Mouse (Mus musculus): Measurements from ENCODE around the gene Kcnc4. TPM values are rescaled to one million over a fixed set of nuclear protein-coding genes. Genes with fewer than 3 reads are reported as not detected.

Kcnc4 gene
- total RNA-seq (2021), result 10 to 100 TPM in 1 of 2 experiments, 1 to 10 TPM in 1; 7.7 to 10.5 TPM
- long read RNA-seq, experiment 1, partial matches to known transcripts, result 0 of 3 reads
- long read RNA-seq, experiment 1, other reads (novel, unspliced or antisense), result 2 of 3 reads
- long read RNA-seq, experiment 2, partial matches to known transcripts, result 0 of 6 reads
- long read RNA-seq, experiment 2, other reads (novel, unspliced or antisense), result 3 of 6 reads

DNA sequence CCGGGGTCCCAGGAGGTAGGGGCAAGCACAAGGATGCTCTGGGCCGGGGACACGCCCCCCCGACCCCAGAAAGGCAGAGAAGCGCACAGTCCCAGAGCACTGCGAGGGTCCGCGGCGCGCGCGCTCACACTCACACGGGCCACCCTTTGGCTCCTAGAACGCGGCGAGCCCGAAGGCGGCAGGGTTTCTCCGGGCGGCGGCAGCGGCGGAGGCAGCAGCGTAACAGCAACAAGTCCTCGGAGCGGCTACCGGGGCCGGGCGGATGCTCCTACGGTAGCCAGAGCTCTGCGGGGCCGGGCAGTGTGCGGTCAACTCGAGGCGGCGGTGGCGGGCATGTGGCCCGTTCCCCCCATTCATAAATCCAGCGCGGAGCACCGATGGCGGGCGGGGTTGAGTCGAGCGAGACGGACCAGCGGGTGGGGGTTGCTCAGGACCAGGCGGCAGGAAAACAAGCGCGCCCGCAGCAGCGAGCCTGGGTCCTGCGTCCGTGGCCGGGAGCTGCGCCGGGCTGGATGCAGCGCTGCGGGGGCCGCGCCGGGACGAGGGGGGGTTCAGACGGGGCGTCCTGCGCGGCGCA, at the start of gene Kcnc4:
Kcnc4 (minus strand) TSS at position 357 of the 577 bp plus-strand sequence.
- DNase-seq, result peak; percentile 41

DNA sequence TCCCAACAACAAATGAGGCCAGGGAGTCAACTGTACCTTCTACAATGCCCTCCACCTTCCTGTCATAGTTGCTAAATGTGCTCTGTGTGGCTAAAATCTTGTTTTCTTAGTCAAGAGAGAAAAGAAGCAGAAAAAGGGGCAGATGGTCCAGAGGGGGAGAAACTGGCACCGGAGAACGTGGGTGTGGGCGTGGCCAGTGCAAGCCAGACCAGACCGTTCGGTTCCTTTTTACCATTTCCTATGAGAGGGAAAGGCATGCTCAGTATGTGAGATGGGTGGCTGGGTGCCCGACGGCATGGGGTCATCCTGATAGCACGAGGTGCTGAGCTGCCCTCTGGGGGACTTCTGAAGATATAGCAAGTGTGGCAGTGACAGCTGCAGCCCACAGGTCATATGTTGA, 49.3 kb upstream of the Kcnc4 start:
- no peak for DNase-seq

DNA sequence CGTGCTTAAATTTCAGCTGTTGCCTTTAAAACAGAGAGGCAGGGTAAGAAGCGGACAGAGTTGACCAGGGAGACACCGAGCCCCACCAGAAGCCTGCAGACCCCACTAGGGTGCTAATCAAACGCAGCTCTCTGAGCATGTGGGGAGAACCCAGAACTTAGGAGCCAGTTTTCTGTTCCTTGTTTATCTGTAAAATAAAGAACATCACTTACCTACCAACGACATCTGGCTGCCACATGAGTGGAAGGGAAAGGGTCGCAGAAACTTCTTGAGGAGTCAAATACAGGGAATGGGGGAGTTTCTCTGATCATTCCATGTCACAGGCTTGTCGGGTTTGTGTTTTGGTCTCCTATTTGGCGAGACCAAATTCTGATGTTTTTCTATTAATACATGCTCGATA, 48.6 kb upstream of the Kcnc4 start:
- DNase-seq, result no peak

DNA sequence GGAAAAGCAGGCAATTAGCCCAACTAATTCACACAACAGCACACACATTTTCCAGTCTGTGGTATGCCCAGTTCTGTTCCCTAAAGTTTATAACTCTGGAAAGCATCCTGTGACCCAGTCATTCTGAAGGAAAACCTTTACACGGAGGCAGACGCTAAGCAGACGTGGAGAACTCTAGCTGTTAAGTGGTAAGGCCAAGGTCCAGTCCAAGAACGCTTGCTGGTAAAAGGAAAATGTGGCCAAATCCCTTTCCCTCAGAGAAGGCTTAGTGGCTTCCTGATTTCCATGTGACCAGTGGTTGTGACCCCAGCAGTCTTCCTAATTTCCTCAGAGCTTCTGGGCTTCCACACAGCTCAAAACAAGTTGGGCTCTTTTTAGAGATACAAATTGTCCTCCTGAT, 47.2 kb upstream of the Kcnc4 start:
- no peak for DNase-seq

DNA sequence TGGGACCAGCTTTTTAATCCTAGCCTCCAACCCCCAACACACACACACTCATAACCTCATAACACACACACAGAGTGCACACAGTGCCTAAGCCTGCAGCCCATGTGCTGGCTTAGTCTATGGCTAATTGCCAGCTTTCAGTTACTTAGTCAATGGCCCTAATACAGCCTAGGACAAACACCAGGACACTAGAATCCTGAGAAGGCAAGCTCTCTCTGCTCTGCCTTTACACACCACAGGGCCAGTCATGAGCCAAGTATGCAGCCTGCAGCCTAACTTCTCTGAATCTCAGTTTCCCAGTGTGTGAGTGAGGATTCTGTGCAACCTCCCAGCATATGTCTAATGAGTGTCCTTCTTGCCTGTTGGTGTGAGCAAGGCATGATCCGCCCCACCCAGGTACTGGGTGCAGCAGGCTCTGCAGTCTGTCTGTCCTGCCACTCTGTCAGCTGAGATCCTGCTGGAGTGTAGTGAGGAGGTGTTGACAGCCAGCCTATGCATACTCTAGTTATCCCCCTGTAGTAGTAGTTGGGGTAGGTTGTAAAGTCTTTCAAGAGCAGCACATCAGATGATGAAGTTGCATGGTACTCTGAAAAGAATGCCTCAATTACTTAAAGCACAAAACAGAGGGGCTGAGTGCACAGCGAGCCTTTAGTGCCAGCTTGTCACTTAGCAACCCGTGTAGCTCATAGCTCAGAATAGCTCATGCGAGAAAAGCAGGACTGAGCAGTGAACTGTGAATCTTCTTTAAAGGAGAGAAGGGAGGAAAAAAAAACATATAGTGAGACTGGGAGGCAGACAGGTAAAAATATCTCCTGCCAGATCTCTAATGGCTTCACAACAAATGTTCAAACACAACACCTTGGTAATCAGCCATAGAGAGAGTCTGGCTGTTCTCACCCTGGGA, 46.4 kb upstream of the Kcnc4 start:
- DNase-seq, result no peak

DNA sequence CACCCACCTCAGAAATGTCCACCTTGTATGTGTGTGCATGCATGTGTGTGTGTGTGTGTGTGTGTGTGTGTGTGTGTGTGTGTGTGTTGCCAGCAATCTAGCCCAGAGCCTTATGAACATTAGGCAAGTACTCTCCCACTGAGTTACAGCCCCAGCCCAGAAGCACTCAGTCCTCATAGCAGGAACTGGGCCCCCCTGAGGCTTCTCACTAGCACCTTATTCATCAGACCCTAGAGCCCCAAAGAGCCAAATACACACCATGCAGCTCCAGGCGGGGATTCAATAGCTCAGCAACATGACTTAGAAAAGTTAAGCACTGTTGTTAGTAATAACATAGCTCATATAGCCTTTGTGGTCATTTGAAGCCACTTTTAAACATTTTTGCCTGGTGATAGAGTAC, 45.2 kb upstream of the Kcnc4 start:
- DNase-seq, result no peak

DNA sequence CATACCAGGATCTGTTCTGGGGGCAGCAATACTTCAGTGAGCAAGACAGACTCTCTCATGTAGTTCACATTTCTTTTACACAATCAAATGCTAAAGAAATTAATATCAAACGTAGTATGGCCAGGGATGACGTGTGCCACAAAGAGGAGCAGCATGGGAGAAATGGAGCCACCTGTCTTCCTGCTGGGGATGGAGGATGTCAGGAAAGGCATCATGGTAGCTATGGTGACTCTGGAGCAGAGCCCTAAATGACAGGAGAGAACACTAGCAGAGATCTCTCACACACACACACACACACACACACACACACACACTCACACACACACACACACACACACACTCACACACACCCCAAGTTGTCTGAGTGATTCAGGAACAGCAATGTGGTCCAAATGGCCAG, 44.4 kb upstream of the Kcnc4 start:
- DNase-seq, result no peak

DNA sequence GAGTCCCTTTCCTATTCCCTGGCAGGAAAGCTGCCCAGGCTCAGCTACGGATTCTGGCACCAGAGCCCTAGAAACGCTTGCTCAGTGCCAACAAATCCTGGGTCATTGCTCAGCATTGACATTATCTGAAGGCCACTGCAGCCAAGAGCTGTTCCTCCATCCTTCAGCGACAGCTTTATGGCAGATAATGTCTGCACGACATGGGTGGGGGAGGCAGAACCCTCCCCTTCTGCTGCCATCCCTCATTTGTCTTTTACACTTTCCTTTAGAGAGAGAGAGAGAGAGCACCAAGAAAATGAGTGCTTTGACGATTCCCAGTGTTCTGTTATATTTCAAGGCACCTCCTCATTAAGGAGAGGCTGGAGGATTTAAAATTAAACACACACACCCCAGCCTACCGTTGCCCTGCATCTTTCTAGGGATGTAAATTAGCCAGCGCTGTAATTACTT, 42.4 kb upstream of the Kcnc4 start:
- peak; percentile 54 for DNase-seq

DNA sequence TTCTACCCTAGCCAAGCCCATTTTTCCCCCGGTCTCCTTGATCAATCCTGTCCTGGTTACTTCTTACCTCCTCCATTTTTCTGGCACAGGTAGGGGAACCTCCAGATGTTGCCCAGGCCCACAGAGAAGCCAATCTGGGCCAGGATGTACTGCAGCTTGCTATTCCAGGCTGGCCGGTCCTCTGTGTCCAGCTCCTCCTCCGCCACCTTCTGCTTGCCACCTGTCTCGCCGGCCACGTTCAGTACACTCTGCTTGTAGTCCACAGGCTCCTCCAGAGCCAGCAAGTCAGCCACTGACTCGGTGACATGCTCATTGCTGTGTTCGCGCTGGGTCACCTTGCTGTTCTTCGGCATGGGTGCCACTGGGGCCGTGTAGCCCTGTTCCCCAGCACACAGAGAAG, 40.9 kb upstream of the Kcnc4 start:
- no peak for DNase-seq

DNA sequence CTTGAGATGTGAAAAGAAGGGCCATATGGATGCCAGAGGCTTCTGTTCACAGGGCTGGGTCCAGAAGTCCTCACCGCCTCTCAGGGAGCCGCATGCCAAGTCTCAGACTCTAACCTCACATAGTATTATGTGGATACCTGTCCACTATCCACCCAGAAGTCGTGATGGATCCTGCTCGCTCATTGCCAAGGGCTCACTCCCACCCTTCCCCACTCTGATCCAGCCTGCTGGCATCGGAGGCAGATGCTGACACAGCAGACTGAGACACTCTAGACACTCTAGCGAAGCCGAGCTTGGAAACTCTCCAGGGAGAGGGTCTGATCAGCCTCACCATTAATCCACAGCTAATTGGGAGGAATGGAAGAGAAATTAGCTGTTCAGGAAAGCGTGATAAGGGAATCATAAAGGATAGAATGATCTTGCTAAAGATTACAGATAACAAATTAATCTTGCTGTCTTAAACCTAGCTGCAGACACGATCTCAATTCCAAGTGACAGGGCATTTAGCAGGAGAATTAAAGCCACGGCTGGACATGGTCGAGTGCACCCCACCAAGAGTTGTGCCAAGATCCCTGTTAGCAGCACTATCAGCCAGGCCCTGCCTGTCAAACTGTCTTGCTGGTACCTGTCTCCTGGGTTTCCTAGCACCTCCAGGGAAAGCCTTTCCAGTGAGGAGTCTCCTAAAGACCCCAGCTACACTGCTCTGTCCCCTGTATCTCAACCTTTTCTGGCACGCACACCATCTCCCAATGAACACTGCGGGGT, 36.9 kb upstream of the Kcnc4 start:
- DNase-seq, result no peak

DNA sequence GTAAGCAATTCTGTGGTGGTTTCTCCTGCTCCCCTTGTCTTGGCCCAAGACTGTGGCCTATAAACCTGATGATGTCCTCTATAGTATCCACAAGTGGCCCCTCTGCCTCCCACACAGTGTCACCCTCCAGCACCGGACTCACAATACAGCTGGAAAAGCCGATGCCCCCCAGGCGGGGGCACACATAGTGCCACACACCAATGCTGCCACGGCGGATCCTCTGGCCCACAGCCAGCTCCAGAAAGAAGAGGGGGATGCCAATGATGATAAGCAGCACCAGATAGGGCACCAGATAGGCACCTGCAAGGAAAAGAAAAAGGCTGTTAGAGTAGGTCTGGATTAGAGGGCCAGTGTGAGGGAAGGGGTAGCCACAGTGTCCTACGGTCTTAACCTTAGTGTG, 36.2 kb upstream of the Kcnc4 start:
- DNase-seq, result no peak

DNA sequence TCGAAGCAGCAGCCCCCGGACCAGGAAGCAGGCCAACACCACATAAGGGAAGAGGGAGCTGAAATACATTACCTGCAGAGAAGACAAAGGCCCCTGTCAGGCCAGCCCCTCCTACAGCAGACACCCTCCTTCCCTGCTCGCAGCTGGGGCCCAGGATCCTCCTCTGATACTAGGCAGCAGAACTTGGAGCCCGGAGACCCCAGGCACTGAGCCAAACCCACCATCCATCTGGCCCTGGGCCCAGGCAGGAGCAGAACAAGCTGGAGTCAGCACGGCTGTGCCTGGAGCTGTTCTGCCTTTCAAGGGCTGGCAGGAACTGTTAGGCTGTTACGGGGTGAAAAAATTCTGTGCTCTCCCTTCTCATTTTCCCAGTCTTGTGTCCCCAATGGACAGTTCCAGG, 32.1 kb upstream of the Kcnc4 start:
- peak; percentile 23 for DNase-seq

DNA sequence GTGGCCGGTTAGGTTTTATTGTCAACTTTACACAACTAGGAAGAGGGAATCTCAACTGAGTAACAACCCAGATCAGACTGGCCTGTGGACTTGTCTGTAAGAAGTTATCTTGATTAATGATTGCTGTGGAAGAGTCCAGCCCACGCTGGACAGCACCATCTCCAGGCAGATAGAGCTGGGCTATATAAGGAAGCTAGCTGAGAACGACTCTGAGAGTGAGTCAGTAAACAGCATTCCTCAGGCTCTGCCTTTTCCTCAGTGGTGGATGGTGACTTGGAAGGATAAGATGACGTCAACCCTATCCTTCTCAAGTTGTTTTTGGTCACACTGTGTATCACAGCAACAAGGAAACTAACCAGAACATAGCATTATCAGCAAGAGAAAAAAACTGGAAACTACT, 29.3 kb upstream of the Kcnc4 start:
- no peak for DNase-seq

DNA sequence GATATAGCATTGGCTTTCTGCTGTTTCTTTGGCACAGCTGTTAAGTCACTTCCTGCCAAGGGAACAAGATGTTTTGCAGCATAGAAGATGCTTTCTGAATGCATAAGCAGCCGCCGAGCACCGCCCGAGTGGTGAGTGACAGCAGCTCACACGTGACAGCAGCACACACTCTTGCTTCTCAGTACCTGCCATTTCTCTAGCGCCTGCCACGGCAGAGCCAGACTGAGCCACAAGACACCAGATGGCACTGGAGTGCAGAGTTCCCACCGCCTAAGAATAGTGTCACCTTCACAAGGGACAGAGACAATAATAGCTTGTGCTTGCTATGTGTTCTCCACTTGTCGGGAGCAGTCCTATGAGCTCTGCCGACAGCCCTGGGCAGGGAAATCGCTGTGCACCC, 23.9 kb upstream of the Kcnc4 start:
- no peak for DNase-seq

DNA sequence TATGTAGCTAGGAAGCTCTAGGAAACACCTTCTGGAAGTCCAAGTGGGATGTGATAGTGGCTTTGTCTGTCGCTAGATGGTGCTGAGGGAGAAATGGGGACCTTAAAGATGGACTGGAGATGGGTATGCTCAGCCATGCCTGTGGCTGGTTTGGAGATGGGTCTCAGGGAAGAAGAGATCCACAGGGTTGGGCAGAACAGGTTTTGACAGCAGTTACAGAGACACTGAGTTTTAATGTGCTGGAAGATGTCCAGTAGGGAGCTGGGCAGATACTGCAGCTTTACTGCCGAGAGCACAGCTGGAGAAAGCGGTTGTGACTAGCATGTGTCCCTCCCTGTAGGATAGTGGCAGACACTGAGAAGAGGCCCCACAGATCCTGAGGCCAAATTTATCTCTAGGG, 21.3 kb upstream of the Kcnc4 start:
- no peak for DNase-seq

DNA sequence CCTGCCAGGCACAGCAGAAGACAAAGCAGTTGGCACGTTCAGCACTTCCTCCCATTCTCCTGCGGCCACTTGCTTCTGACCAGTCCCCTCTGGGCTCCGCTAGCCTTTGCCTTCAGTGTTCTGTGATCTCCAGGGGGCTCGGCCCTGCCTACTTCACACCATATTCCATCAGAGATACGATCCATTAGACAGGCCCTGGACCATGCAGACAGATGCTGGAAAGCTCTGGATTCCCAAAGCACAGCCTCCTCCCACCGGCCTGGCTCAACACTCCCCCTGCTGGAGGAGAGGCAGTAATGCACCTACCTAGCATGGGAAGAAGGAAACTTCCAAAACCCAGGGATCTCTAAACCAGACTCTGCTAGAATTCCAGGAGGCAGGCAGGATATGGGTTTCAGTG, 12.8 kb upstream of the Kcnc4 start:
- peak; percentile 61 for DNase-seq

DNA sequence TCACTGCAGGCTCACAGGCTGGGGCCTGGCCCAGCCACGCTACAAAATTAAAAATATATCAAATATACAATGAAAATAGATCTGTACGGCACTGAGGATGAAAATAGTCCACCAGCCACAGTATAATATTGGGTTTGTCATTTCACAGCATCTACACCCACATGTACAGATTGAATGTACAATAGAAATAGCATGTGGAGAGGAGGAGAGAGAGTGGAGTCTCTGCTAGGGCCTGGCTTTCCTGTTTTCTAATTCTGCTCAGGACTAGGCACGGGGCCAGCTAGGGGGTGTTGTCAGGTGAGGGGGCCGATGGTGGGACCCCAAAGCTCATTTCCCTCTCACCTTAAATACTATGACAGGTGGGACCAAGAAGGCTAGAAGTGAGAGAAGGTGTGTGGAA, 9.7 kb upstream of the Kcnc4 start:
- no peak for DNase-seq

DNA sequence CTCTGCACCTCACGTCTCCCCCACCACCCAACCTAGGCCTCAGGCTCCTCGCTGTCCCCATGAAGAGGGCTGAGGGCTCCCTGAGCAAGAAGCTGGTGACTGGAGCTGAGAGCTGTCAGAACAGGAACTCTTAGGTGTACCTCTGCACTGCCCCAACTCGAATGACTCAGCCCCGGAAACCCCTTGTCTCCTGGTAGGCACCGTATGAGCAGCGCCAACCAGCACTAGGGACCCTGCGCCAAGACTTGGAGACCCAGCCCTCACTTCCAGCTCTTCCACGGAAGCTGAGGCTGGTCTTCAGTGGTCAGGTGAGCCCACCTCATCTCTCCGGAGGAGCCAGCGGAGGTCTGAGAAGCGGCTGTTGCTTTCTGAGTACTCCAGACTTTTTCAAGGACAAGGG, 8.8 kb upstream of the Kcnc4 start:
- no peak for DNase-seq

DNA sequence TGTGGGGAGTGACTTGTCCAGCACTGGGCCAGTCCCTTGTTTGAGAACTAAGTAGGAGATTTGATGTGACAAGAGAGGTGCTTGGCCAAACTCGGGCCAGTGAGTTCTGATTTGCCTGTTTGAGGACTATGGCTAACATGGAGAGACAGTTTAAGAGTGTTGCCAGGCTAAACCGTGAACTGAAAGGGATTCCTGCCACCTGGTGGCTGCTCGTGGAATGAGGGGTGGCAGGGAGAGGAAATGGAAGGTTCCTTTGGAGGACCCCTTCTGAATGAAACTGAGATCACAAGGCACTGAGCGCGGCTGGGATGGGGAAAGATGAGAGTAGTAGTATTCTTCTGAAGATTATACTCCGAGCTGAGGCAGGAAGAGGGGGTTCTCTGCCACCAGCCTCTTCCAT, 7.2 kb upstream of the Kcnc4 start:
- peak; percentile 83 for DNase-seq

DNA sequence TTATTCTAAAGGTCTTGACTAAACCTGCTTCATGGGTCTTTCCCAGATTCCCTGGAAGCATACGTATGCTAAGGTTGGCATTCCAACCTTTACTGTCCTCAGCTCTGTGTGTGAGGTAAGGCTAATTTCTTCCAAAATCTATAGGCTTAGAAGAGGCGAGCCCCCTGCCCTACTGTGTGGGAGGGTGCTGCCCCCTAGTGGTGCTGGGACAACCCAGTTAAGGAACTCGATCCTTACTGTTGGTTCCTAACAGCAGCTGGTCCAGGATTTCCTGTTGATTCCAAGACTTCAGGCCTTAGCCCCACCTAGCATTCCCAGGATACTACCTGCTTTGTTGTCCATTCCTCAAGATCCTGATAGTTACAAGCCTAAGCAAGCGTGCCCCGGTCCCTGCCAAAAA, 2.8 kb upstream of the Kcnc4 start:
- peak; percentile 89 for DNase-seq

DNA sequence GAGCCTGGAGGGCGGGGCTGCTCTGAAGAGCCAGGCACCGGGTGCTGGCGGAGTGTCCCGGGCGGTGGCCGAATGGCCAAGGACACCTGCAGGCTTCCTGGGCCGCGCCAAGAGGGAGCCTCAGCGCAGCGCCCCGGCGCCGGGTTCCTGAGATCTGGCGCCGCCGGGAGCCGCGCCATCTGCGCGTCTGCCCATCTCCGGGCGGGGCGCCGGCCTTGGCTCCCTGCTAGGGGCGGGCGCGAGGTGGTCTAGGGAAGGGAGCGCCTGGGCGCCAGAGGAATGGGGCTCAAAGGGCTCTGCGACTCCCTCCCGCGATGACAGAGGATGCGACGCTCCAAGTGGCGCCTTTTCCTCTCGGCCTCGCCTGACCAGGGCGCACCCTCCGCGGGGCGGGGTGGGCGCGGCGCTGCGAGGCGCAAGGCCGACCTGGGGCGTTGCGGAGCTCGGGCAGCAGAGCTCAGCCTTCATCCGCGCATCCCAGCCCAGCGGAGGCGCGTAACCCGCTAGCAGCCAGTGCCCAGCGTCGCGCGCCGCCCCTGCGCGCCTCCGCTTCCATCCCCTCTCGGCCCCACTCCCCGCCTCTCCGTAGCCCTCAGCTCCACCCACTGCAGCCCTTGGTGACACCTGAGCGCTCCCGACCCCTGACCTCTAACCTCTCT, 550 bp upstream of the Kcnc4 start:
- peak; percentile 41 for DNase-seq

DNA sequence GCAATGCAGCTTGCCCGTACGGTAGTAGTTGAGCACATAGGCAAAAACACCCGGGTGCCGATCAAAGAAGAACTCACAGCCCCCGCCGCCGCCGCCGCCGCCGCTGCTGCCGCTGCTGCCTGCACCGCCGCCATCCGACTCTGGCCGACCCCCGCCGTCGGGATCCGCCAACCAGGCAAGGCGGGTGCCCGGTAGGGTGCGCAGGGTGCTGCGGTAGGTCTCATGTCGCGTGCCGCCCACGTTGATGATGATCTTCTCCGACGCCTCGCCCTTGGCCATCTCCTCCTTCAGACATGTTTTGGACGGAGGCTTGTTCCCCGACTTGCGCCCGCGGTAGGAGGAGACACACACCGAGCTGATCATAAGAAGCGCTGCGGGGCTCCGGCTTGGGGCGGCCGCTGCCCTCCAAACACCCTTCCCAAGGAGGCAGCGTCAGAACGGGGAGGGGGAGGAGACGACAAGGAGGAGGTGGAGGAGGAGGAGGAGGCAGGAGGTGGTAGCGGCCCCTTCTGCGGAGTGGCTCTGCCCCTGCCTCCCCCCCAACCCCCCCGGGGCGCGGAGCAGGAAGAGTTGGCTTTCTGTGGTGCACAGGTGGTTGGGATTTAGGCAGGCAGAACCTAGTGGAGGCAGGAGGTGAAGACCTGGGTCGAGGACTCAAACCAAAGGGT, 690 bp downstream of the Kcnc4 start:
- peak; percentile 31 for DNase-seq
